Mouse (Mus musculus): Measurements from ENCODE around the gene Ppp3ca.

DNA sequence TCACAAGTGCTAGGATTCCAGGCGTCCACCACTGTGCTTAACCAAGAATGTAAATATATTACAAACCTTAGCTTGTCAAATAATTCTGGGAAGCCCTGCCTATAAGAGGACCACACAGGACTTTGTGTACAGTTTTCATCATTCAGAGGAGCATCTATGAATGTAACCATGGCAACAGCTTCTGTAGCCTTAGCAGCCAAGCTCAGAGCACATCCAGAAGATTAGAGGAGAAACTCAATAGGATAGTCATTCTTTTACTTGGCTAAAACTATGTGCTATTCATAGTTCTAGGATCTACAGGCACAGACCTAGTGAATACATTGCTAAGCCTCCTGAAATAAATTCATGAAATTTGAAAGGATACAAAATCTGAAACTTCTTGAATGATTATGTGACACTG, 172.5 kb downstream of the Ppp3ca start:
- no peak for TF ChIP-seq CTCF (IDR thresholded peaks at IDR 0.05; ENCODE audit: extremely low read depth, insufficient read depth, low read length)
- no peak for TF ChIP-seq POLR2A (IDR thresholded peaks at IDR 0.05; ENCODE audit: extremely low read depth, insufficient read depth, low read length)
